Mouse (Mus musculus) telencephalon, adult 2 months (tissue): Measurements from ENCODE around the gene Map1lc3b.
A peak's percentile ranks its signal among the peaks of the same experiment; 100 is the strongest.

Experiments used
- DNase-seq: peaks from one replicate; pipeline ENCODE4 v3.0.0-alpha.2; 2011; ENCODE audit warnings: low read depth, low spot score

Map1lc3b gene

GRCm38 (mm10) chr8:121590203-121591177, at the start of gene Map1lc3b:
Gene Map1lc3b (plus strand): TSS chr8:121590361.
- DNase-seq: peak; percentile 83

- DNase-seq: no peak
Observed at GRCm38 (mm10) chr8:121541862-121542261, 48.3 kb upstream of the Map1lc3b start.

GRCm38 (mm10) chr8:121542901-121543300, 47.3 kb upstream of the Map1lc3b start:
- no peak for DNase-seq

GRCm38 (mm10) chr8:121544276-121544785, 45.8 kb upstream of the Map1lc3b start, which contains the start of gene 1700018B08Rik:
Gene 1700018B08Rik (minus strand): TSS chr8:121544320.
- no peak for DNase-seq

- DNase-seq: no peak
Observed at GRCm38 (mm10) chr8:121544936-121545335, 45.2 kb upstream of the Map1lc3b start.

GRCm38 (mm10) chr8:121547132-121547531, 43.0 kb upstream of the Map1lc3b start:
- DNase-seq: peak; percentile 58

GRCm38 (mm10) chr8:121550056-121550455, 40.1 kb upstream of the Map1lc3b start:
- DNase-seq: no peak

GRCm38 (mm10) chr8:121551065-121551985, 38.8 kb upstream of the Map1lc3b start:
- DNase-seq: no peak

GRCm38 (mm10) chr8:121552506-121552905, 37.7 kb upstream of the Map1lc3b start:
- DNase-seq: no peak

GRCm38 (mm10) chr8:121553831-121554475, 36.2 kb upstream of the Map1lc3b start:
- no peak for DNase-seq

- no peak for DNase-seq
Observed at GRCm38 (mm10) chr8:121557746-121558145, 32.4 kb upstream of the Map1lc3b start.

GRCm38 (mm10) chr8:121558538-121558937, 31.6 kb upstream of the Map1lc3b start:
- no peak for DNase-seq

- DNase-seq: no peak
Observed at GRCm38 (mm10) chr8:121559801-121560200, 30.4 kb upstream of the Map1lc3b start.

- DNase-seq: no peak
Observed at GRCm38 (mm10) chr8:121560432-121561100, 29.6 kb upstream of the Map1lc3b start.

GRCm38 (mm10) chr8:121561636-121562345, 28.4 kb upstream of the Map1lc3b start:
- DNase-seq: no peak

GRCm38 (mm10) chr8:121562941-121563351, 27.2 kb upstream of the Map1lc3b start:
- DNase-seq: no peak

- DNase-seq: no peak
Observed at GRCm38 (mm10) chr8:121563701-121564100, 26.5 kb upstream of the Map1lc3b start.

GRCm38 (mm10) chr8:121568321-121568720, 21.8 kb upstream of the Map1lc3b start:
- DNase-seq: no peak

GRCm38 (mm10) chr8:121570335-121570734, 19.8 kb upstream of the Map1lc3b start:
- no peak for DNase-seq

GRCm38 (mm10) chr8:121570801-121571200, 19.4 kb upstream of the Map1lc3b start:
- no peak for DNase-seq
